Comparison of ENCODE assay signal across 9 mouse cellular contexts in the genomic region with DNA sequence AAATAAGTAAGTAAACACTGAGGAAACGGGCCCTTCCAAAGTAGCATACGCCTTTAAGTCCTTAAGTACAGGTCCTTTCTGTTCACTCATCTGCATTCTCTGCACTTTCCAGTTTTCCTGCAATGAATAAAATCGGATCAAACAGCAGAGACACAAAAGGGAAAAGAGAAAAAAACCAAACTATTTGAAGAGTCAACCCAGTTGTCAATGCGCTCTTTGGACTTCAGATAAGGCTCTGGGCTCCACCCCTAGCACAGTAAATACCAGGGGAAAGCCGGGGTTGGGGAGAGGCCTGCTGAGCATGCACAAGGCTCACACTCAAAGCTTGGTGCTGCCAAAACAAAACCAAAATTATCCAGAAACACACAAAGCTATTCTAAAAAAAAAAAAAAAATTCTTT. TPM values are rescaled to one million over a fixed set of nuclear protein-coding genes. Genes with fewer than 3 reads are reported as not detected.
DNase-seq lines count a peak whose midpoint lies in the region; ATAC-seq and TF ChIP-seq lines count a peak whose summit lies in the region.
"Had no signal": no experiment of that assay in that cellular context is flagged by ENCODE, and none has a peak within 500 bp of the region (broad histone marks: within the 10 kb centered on the region; RNA-seq: fewer than 3 reads in every experiment).

No protein-coding gene starts in this region.

- no peak for TF ChIP-seq CTCF in layer of hippocampus, adult 2 months (conservative IDR thresholded peaks at IDR 0.05)
- no peak for TF ChIP-seq CTCF in liver, adult 2 months (IDR thresholded peaks at IDR 0.05; ENCODE audit: low read depth, low read length)

- no peak overlapping the region for H3K4me3 ChIP-seq in layer of hippocampus, adult 2 months
- H3K4me3 ChIP-seq in heart, embryonic 15.5 days, result no peak overlapping the region
- no peak overlapping the region for H3K4me3 ChIP-seq in liver, adult 2 months (ENCODE audit: insufficient read depth, low read depth, low read length)
- H3K4me3 ChIP-seq in stomach, embryonic 15.5 days (replicated peaks), result no peak overlapping the region

- no peak for DNase-seq in layer of hippocampus, adult 2 months (ENCODE audit: low spot score in 2 of 2)
- DNase-seq in layer of hippocampus, postnatal 36 days, result no peak
- peak; percentile 93 for DNase-seq in liver, adult 2 months (ENCODE audit: extremely low read depth, low read depth, low spot score)
- DNase-seq in lung, postnatal 14 days, result no peak
- DNase-seq in kidney, postnatal 4 days, result no peak
- DNase-seq in kidney, adult 18-20 months, result no peak

- peaks cover 3% of the 10 kb centered on the region; the same call in 1 of the 2 replicates for H3K36me3 ChIP-seq in heart, embryonic 15.5 days
- H3K36me3 ChIP-seq in liver, adult 2 months (ENCODE audit: control insufficient read depth, insufficient read depth, low read length), result no peaks in the 10 kb centered on the region; the same call in 1 of the 2 replicates
- H3K36me3 ChIP-seq in stomach, embryonic 15.5 days, result no peaks in the 10 kb centered on the region

- TF ChIP-seq POLR2A in liver, adult 2 months (IDR thresholded peaks at IDR 0.05; ENCODE audit: extremely low read depth, insufficient read depth, low read length), result 0 out of 2 replicates have a peak, but pooled peaks have one; percentile 28

- peak overlapping the region; percentile 43; the same call in 1 of the 2 replicates for H3K4me2 ChIP-seq in heart, embryonic 15.5 days
- H3K4me2 ChIP-seq in stomach, embryonic 15.5 days, result no peak overlapping the region

- H3K4me1 ChIP-seq in heart, embryonic 15.5 days (replicated peaks), result peaks cover 27% of the 10 kb centered on the region
- H3K4me1 ChIP-seq in liver, adult 2 months (ENCODE audit: control insufficient read depth, insufficient read depth, low read length), result peaks cover 11% of the 10 kb centered on the region
- peaks cover 4% of the 10 kb centered on the region; the same call in 1 of the 2 replicates for H3K4me1 ChIP-seq in stomach, embryonic 15.5 days

- no peak for ATAC-seq in heart, embryonic 15.5 days (replicated peaks; ENCODE audit: insufficient number of reproducible peaks, insufficient read depth, low FRiP score, low read depth)
- 0 out of 2 replicates have a peak, but pooled peaks have one; percentile 80 for ATAC-seq in stomach, embryonic 15.5 days (ENCODE audit: insufficient read depth, low FRiP score, low read depth)

- H3K9me3 ChIP-seq in heart, embryonic 15.5 days (replicated peaks), result no peaks in the 10 kb centered on the region
- no peaks in the 10 kb centered on the region for H3K9me3 ChIP-seq in stomach, embryonic 15.5 days

- peak overlapping the region; percentile 89 for H3K27ac ChIP-seq in layer of hippocampus, adult 2 months
- H3K27ac ChIP-seq in heart, embryonic 15.5 days, result peak overlapping the region; percentile 95
- peak overlapping the region; percentile 94 for H3K27ac ChIP-seq in liver, adult 2 months (replicated peaks; ENCODE audit: insufficient read depth, low read depth, low read length)
- peak overlapping the region; percentile 82 for H3K27ac ChIP-seq in stomach, embryonic 15.5 days

- H3K79me2 ChIP-seq in liver, adult 2 months (ENCODE audit: control insufficient read depth, insufficient read depth, low read length), result no peaks in the 10 kb centered on the region

- no peaks in the 10 kb centered on the region for H3K27me3 ChIP-seq in heart, embryonic 15.5 days
- H3K27me3 ChIP-seq in liver, adult 2 months (ENCODE audit: control insufficient read depth, insufficient read depth, low read length), result no peaks in the 10 kb centered on the region
- no peaks in the 10 kb centered on the region for H3K27me3 ChIP-seq in stomach, embryonic 15.5 days (replicated peaks)
- H3K27me3 ChIP-seq: CH12.LX had no signal

- 48% methylated on average over 5 of the region's 5 CpGs for whole genome bisulfite sequencing in heart, embryonic 15.5 days
- 22% methylated on average over 5 of the region's 5 CpGs for WGBS in liver, adult 2 months
- 50% methylated on average over 5 of the region's 5 CpGs for WGBS in stomach, embryonic 15.5 days

- H3K9ac ChIP-seq in heart, embryonic 15.5 days, result no peak overlapping the region
- no peak overlapping the region for H3K9ac ChIP-seq in liver, adult 2 months (ENCODE audit: low read depth, low read length)
- no peak overlapping the region for H3K9ac ChIP-seq in stomach, embryonic 15.5 days

RNA-seq across cellular contexts. Expression of a gene that starts 18.1 kb away (rescaled TPM):
- total RNA-seq in layer of hippocampus, adult 2 months (2021), result 1 to 10 TPM; 7.8 to 9.4 TPM
- total RNA-seq in layer of hippocampus, postnatal 36 days (2021), result 10 to 100 TPM in 1 of 2 experiments, 1 to 10 TPM in 1; 8.3 to 10.8 TPM
- 20.3 and 21.1 TPM in 2 replicates for polyA plus RNA-seq in heart, embryonic 15.5 days (2015; fragmentation: Nextera tagmentation; extraction: Ambion mirVana)
- 4.3 and 10.7 TPM in 2 replicates for total RNA-seq in liver, adult 2 months (2014; rRNA removed)
- polyA plus RNA-seq in liver, adult 2 months (2012; rRNA removed), result 8.9 and 11.6 TPM in 2 replicates
- polyA plus RNA-seq in stomach, embryonic 15.5 days (2015; fragmentation: Nextera tagmentation; extraction: Ambion mirVana), result 31.5 and 32.7 TPM in 2 replicates

RNA-seq across cellular contexts. Expression of a gene that starts 40.2 kb away (rescaled TPM):
- total RNA-seq in layer of hippocampus, adult 2 months (2021), result under 1 TPM; 0.39 to 0.51 TPM
- under 1 TPM; 0.43 to 0.50 TPM for total RNA-seq in layer of hippocampus, postnatal 36 days (2021)
- polyA plus RNA-seq in heart, embryonic 15.5 days (2015; fragmentation: Nextera tagmentation; extraction: Ambion mirVana), result 0.18 and 0.70 TPM in 2 replicates
- total RNA-seq in liver, adult 2 months (2014; rRNA removed), result 0.27 and 0.55 TPM in 2 replicates
- 0.29 and 0.30 TPM in 2 replicates for polyA plus RNA-seq in liver, adult 2 months (2012; rRNA removed)
- polyA plus RNA-seq in stomach, embryonic 15.5 days (2015; fragmentation: Nextera tagmentation; extraction: Ambion mirVana), result 0.52 and 0.74 TPM in 2 replicates

RNA-seq across cellular contexts. Expression of a gene that starts 52.3 kb away (rescaled TPM):
- 100 to 1,000 TPM; 349 to 374 TPM for total RNA-seq in layer of hippocampus, adult 2 months (2021)
- total RNA-seq in layer of hippocampus, postnatal 36 days (2021), result 100 to 1,000 TPM; 359 to 385 TPM
- 85.1 and 85.5 TPM in 2 replicates for polyA plus RNA-seq in heart, embryonic 15.5 days (2015; fragmentation: Nextera tagmentation; extraction: Ambion mirVana)
- total RNA-seq in liver, adult 2 months (2014; rRNA removed), result 30.4 and 33.0 TPM in 2 replicates
- polyA plus RNA-seq in liver, adult 2 months (2012; rRNA removed), result 13.2 and 13.5 TPM in 2 replicates
- polyA plus RNA-seq in stomach, embryonic 15.5 days (2015; fragmentation: Nextera tagmentation; extraction: Ambion mirVana), result 100 and 107 TPM in 2 replicates

RNA-seq across cellular contexts. Expression of a gene that starts 53.2 kb away (rescaled TPM):
- 10 to 100 TPM; 64.8 to 67.1 TPM for total RNA-seq in layer of hippocampus, adult 2 months (2021)
- 10 to 100 TPM; 64.2 to 69.7 TPM for total RNA-seq in layer of hippocampus, postnatal 36 days (2021)
- 72.2 and 89.3 TPM in 2 replicates for polyA plus RNA-seq in heart, embryonic 15.5 days (2015; fragmentation: Nextera tagmentation; extraction: Ambion mirVana)
- total RNA-seq in liver, adult 2 months (2014; rRNA removed), result 24.6 and 29.1 TPM in 2 replicates
- polyA plus RNA-seq in liver, adult 2 months (2012; rRNA removed), result 9.4 and 9.5 TPM in 2 replicates
- polyA plus RNA-seq in stomach, embryonic 15.5 days (2015; fragmentation: Nextera tagmentation; extraction: Ambion mirVana), result 77.3 and 85.9 TPM in 2 replicates

Comparison
In these comparisons a context has a peak if more than half of its experiments do, and no peak if none do; other contexts are left out.
1. RNA of a gene that starts 52.3 kb away (total RNA-seq): 359 to 385 TPM in layer of hippocampus, postnatal 36 days and 349 to 374 TPM in layer of hippocampus, adult 2 months; 30.4 to 33.0 TPM in liver, adult 2 months; every median in the first group is over 10 times any median in the second.
2. Peak in every context shown above with its lines, with median percentiles within 50 percentile points of each other: H3K27ac ChIP-seq.